Mouse (Mus musculus) C2C12 (cell line): ENCODE measurements around the gene 2610028H24Rik. TPM values are rescaled to one million over a fixed set of nuclear protein-coding genes. Genes with fewer than 3 reads are reported as not detected.

Experiments
- H3K27me3 ChIP-seq: one replicate; pipeline ENCODE4 v1.6.1; 2011; ENCODE audit not compliant: control insufficient read depth, insufficient read depth, insufficient read length
- H3K36me3 ChIP-seq: one replicate; pipeline ENCODE4 v1.6.1; 2011; ENCODE audit not compliant: control insufficient read depth, insufficient read depth
- H3K4me3 ChIP-seq: one replicate; pipeline ENCODE4 v1.5.1; 2011; ENCODE audit warnings: mild to moderate bottlenecking, control low read depth; ENCODE audit not compliant: poor library complexity, insufficient read depth, severe bottlenecking
- H3K79me2 ChIP-seq: one replicate; pipeline ENCODE4 v1.6.1; 2011; ENCODE audit not compliant: control insufficient read depth, insufficient read depth
- H3K79me3 ChIP-seq: one replicate; pipeline ENCODE4 v1.6.1; 2011; ENCODE audit warnings: low read depth, control low read depth
- H3ac ChIP-seq: one replicate; pipeline ENCODE3; 2011; ENCODE audit warnings: low read depth; ENCODE audit not compliant: control insufficient read depth, insufficient read length
- CEBPB ChIP-seq: IDR thresholded peaks from one replicate; pipeline ENCODE4 v1.6.1; 2011; ENCODE audit warnings: low read depth, mild to moderate bottlenecking, control low read depth, moderate library complexity
- CTCF ChIP-seq: IDR thresholded peaks from one replicate; pipeline ENCODE4 v1.5.1; 2011; ENCODE audit not compliant: control insufficient read depth, insufficient read depth, insufficient read length
- FOSL1 ChIP-seq: IDR thresholded peaks from one replicate; pipeline ENCODE4 v1.8.0; 2011; ENCODE audit warnings: mild to moderate bottlenecking, low read length; ENCODE audit not compliant: poor library complexity, insufficient read depth, severe bottlenecking
- MAX ChIP-seq: IDR thresholded peaks from one replicate; pipeline ENCODE4 v1.6.1; 2011; ENCODE audit warnings: mild to moderate bottlenecking, control low read depth
- MYOD1 ChIP-seq: IDR thresholded peaks from one replicate; pipeline ENCODE4 v1.6.1; 2011; ENCODE audit warnings: low read depth; ENCODE audit not compliant: control insufficient read depth, insufficient read length
- MYOG ChIP-seq: IDR thresholded peaks from one replicate; pipeline ENCODE4 v1.6.1; 2011; ENCODE audit not compliant: control insufficient read depth, insufficient read length; ENCODE audit errors: extremely low read depth
- USF1 ChIP-seq: IDR thresholded peaks from one replicate; pipeline ENCODE4 v1.6.1; 2011; ENCODE audit warnings: low read depth, mild to moderate bottlenecking, control low read depth, moderate library complexity
- polyA plus RNA-seq: library from polyadenylated mRNA; unstranded; fragments of >200 nt; fragmentation: generic; extraction: Trizol; gene quantifications from one replicate; pipeline ENCODE4 v1.2.1, GENCODE M21; 2012; ENCODE audit warnings: missing spikeins

Gene 2610028H24Rik
- polyA plus RNA-seq, 1 experiment: not detected

- no peak overlapping the region for H3K4me3 ChIP-seq
- H3K27me3 ChIP-seq: peaks cover 4% of the 10 kb centered on the region
- H3K79me3 ChIP-seq: no peaks in the 10 kb centered on the region
- H3K79me2 ChIP-seq: no peaks in the 10 kb centered on the region
- no peak for TF ChIP-seq FOSL1
- peak; percentile 41 for TF ChIP-seq CTCF
- no peak overlapping the region for H3ac ChIP-seq
- no peaks in the 10 kb centered on the region for H3K36me3 ChIP-seq
These were observed 6.4 kb downstream of the 2610028H24Rik start for GRCm38 (mm10) chr10:76455289-76455688.

DNA sequence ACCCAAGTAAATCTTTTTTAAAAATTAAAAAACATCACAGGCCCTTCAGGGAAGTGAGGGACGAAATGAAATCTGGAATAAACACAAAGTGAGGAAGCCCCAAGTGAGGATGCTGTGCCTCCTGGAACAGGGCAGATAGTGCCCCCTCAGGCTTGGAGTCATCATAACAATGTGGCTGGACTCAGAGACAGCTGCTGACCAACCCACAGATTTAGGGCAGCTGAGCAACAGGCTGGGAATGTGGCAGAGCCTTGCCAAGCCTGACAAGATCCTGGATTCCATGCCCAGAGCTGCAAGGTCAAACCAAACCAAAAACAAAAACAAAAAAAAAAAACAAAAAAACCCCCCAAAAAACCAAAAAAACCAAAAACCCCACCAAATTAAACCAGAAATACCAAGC, 12.4 kb downstream of the 2610028H24Rik start:
- TF ChIP-seq MYOD1 (peak; percentile 27), MAX (no peak), CTCF (peak; percentile 4)
- Histone ChIP-seq H3K4me3 (no peak overlapping the region), H3K27me3 (no peaks in the 10 kb centered on the region), H3K36me3 (no peaks in the 10 kb centered on the region), H3ac (no peak overlapping the region), H3K79me3 (no peaks in the 10 kb centered on the region), H3K79me2 (no peaks in the 10 kb centered on the region)

- H3K4me3 ChIP-seq: no peak overlapping the region
- H3K27me3 ChIP-seq: no peaks in the 10 kb centered on the region
- TF ChIP-seq USF1 (no peak), CTCF (no peak), MYOD1 (no peak), FOSL1 (no peak), MAX (no peak), CEBPB (no peak), MYOG (no peak)
These were observed 13.4 kb downstream of the 2610028H24Rik start for GRCm38 (mm10) chr10:76462312-76462711.

DNA sequence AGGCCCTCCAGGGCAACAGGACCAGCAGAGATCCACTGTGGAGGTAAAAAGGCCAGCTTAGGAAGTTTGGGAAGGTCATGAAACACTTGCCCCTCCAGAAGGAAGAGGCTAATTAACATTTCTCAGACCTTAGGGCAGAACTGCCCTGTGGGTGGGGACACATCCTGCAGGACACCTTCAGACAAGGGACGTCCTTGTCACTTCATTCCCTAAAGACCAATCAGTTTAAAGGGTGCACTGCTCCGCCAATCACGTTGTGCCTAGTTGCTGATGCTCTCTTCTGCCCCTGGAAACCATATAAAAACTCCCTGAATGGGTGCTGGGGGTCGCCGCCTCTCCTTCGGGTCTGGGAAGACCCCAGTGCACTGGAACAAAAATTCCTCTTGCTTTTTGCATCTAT, 13.8 kb downstream of the 2610028H24Rik start:
- no peak overlapping the region for H3K4me3 ChIP-seq
- no peaks in the 10 kb centered on the region for H3K79me3 ChIP-seq
- H3ac ChIP-seq: no peak overlapping the region
- H3K27me3 ChIP-seq: no peaks in the 10 kb centered on the region
- no peaks in the 10 kb centered on the region for H3K36me3 ChIP-seq
- TF ChIP-seq MAX (no peak), USF1 (no peak), CTCF (no peak)
- H3K79me2 ChIP-seq: no peaks in the 10 kb centered on the region

More at GRCm38 (mm10) chr10:76462312-76462711, 13.4 kb downstream of the 2610028H24Rik start:
- Histone ChIP-seq H3K36me3 (no peaks in the 10 kb centered on the region), H3K79me2 (no peaks in the 10 kb centered on the region), H3ac (no peak overlapping the region), H3K79me3 (no peaks in the 10 kb centered on the region)

GRCm38 (mm10) chr10:76468203-76469162, 19.6 kb downstream of the 2610028H24Rik start, which contains the start of the genes Mcm3ap and Ybey:
Gene Mcm3ap (plus strand): TSS chr10:76468927.
Gene Ybey (minus strand): TSS chr10:76469114.
- H3K79me3 ChIP-seq: peaks cover 14% of the 10 kb centered on the region
- H3ac ChIP-seq: peak within 1 kb of the TSS; percentile 100
- TF ChIP-seq MYOG: no peak
- peak; percentile 67 for TF ChIP-seq MAX
- TF ChIP-seq CTCF: no peak
- H3K79me2 ChIP-seq: peaks cover 47% of the 10 kb centered on the region
- H3K27me3 ChIP-seq: no peaks in the 10 kb centered on the region
- peaks cover 28% of the 10 kb centered on the region for H3K36me3 ChIP-seq
- H3K4me3 ChIP-seq: peak within 1 kb of the TSS; percentile 86

GRCm38 (mm10) chr10:76473759-76474158, 24.9 kb downstream of the 2610028H24Rik start:
- no peaks in the 10 kb centered on the region for H3K27me3 ChIP-seq
- H3ac ChIP-seq: no peak overlapping the region
- H3K36me3 ChIP-seq: peaks cover 63% of the 10 kb centered on the region

More at GRCm38 (mm10) chr10:76473759-76474158, 24.9 kb downstream of the 2610028H24Rik start:
- TF ChIP-seq MAX (no peak), MYOG (no peak), FOSL1 (no peak), CTCF (no peak), CEBPB (no peak), USF1 (no peak), MYOD1 (no peak)
- Histone ChIP-seq H3K4me3 (no peak overlapping the region), H3K79me2 (peaks cover 62% of the 10 kb centered on the region), H3K79me3 (peaks cover 18% of the 10 kb centered on the region)
